Mouse (Mus musculus) ES-Bruce4 (cell line): Measurements from ENCODE around the gene Magi1. TPM values are rescaled to one million over a fixed set of nuclear protein-coding genes. Genes with fewer than 3 reads are reported as not detected.

Source experiments
- H3K27ac ChIP-seq: 2 replicates; pipeline ENCODE4 v1.5.1; 2012; ENCODE audit warnings: low read length, inconsistent platforms; ENCODE audit not compliant: insufficient read depth
- H3K27me3 ChIP-seq: 2 replicates; pipeline ENCODE4 v1.6.1; 2012; ENCODE audit warnings: mild to moderate bottlenecking, low read length, inconsistent platforms; ENCODE audit not compliant: control insufficient read depth, poor library complexity, insufficient read depth, severe bottlenecking
- H3K36me3 ChIP-seq: 2 replicates; pipeline ENCODE4 v1.6.1; 2012; ENCODE audit warnings: inconsistent platforms, mild to moderate bottlenecking, low read length, moderate library complexity; ENCODE audit not compliant: control insufficient read depth, poor library complexity, insufficient read depth, severe bottlenecking
- H3K4me1 ChIP-seq: one replicate; pipeline ENCODE4 v1.8.1; 2011; ENCODE audit warnings: low read length; ENCODE audit not compliant: control insufficient read depth, insufficient read depth
- H3K4me3 ChIP-seq: 2 replicates; pipeline ENCODE4 v1.5.1; 2011; ENCODE audit warnings: low read depth, mild to moderate bottlenecking, low read length
- H3K9ac ChIP-seq: 2 replicates; pipeline ENCODE4 v1.6.1; 2012; ENCODE audit warnings: low read depth, mild to moderate bottlenecking, inconsistent platforms; ENCODE audit not compliant: poor library complexity, severe bottlenecking
- H3K9me3 ChIP-seq: replicated peaks from 2 replicates; pipeline ENCODE4 v1.6.1; 2012; ENCODE audit warnings: mild to moderate bottlenecking, low read length, inconsistent platforms; ENCODE audit not compliant: control insufficient read depth, poor library complexity, insufficient read depth, severe bottlenecking
- CTCF ChIP-seq: IDR thresholded peaks from one replicate; pipeline ENCODE4 v1.8.1; 2011; ENCODE audit warnings: low read depth, low read length
- EP300 ChIP-seq: IDR thresholded peaks from 2 replicates; pipeline ENCODE4 v1.6.1; 2011; ENCODE audit warnings: low read depth, low read length; ENCODE audit not compliant: insufficient read depth
- POLR2A ChIP-seq: IDR thresholded peaks from one replicate; pipeline ENCODE4 v1.8.1; 2011; ENCODE audit warnings: low read length; ENCODE audit not compliant: insufficient read depth
- polyA plus RNA-seq: library from polyadenylated mRNA; stranded (reverse); fragments of >200 nt; gene quantifications from 2 replicates; pipeline ENCODE4 v1.2.4, GENCODE M21; 2011; ENCODE audit warnings: low read depth; ENCODE audit not compliant: missing spikeins, insufficient read depth, insufficient read length

Magi1 gene
- polyA plus RNA-seq, 1 experiment: 22.4 TPM

- Histone ChIP-seq H3K27me3 (no peaks in the 10 kb centered on the region; the same call in 1 of the 2 replicates), H3K9me3 (peaks cover 4% of the 10 kb centered on the region), H3K4me3 (no peak overlapping the region), H3K4me1 (no peaks in the 10 kb centered on the region), H3K36me3 (no peaks in the 10 kb centered on the region), H3K9ac (no peak overlapping the region), H3K27ac (no peak overlapping the region)
- TF ChIP-seq CTCF (no peak), POLR2A (no peak), EP300 (no peak)
These were observed 18.1 kb upstream of the Magi1 start for GRCm38 (mm10) chr6:94301804-94302203.

DNA sequence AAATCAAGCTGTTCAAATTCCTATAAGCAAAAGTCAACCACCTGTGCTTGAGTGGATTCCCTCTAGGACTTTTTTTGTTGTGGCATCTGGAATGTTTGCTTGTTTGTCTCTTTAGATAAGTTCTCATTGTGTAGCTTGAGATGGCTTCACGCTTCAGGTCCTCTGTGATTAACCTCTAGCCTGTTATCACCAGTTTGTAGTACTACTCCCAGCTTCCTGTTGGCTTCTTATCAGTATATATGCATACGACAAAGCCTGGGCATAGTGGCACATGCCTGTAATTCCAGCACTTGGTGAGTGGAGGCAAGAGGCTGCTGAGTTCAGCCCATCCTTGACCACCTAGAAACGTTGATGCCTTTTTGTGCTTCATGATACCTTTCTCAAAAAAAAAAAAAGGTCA, 16.8 kb upstream of the Magi1 start:
- no peaks in the 10 kb centered on the region; the same call in 1 of the 2 replicates for H3K27me3 ChIP-seq
- H3K27ac ChIP-seq: no peak overlapping the region
- no peaks in the 10 kb centered on the region for H3K36me3 ChIP-seq
- TF ChIP-seq EP300: no peak
- no peak for TF ChIP-seq CTCF
- no peak for TF ChIP-seq POLR2A
- H3K9me3 ChIP-seq: peaks cover 4% of the 10 kb centered on the region
- H3K4me1 ChIP-seq: no peaks in the 10 kb centered on the region
- no peak overlapping the region for H3K9ac ChIP-seq
- H3K4me3 ChIP-seq: no peak overlapping the region

DNA sequence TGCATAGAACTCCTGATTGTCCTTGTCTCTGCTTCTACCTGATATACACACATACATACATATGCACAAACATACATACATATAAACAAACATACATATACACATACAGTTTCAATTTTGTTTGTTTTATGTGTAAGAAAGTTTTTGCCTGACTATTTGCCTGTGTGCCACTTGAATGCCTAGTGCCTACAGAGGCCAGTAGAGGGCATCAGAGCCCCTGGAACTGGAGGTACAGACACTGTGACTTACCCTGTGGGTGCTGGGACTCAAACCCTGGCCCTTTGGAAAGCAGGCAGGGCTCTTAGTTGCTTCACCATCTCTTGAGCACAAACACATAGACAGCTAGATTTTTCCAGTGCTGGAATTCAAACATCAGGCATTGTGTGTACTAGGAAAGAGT, 3.7 kb upstream of the Magi1 start:
- no peaks in the 10 kb centered on the region for H3K36me3 ChIP-seq

GRCm38 (mm10) chr6:94286555-94286954, 2.8 kb upstream of the Magi1 start:
- TF ChIP-seq CTCF (no peak), EP300 (no peak), POLR2A (no peak)
- no peak overlapping the region for H3K27ac ChIP-seq
- no peaks in the 10 kb centered on the region for H3K27me3 ChIP-seq
- no peaks in the 10 kb centered on the region for H3K36me3 ChIP-seq
- no peaks in the 10 kb centered on the region for H3K9me3 ChIP-seq
- H3K4me1 ChIP-seq: no peaks in the 10 kb centered on the region
- no peak overlapping the region for H3K4me3 ChIP-seq
- H3K9ac ChIP-seq: no peak overlapping the region

More for the DNA sequence above, 3.7 kb upstream of the Magi1 start:
- Histone ChIP-seq H3K27ac (no peak overlapping the region), H3K4me3 (no peak overlapping the region), H3K4me1 (no peaks in the 10 kb centered on the region), H3K9me3 (no peaks in the 10 kb centered on the region), H3K9ac (no peak overlapping the region), H3K27me3 (no peaks in the 10 kb centered on the region)
- TF ChIP-seq POLR2A (no peak), CTCF (peak; percentile 74)

GRCm38 (mm10) chr6:94284089-94284825, 540 bp upstream of the Magi1 start:
- Histone ChIP-seq H3K27ac (peak overlapping the region; percentile 15; the same call in 1 of the 2 replicates), H3K4me1 (no peaks in the 10 kb centered on the region), H3K36me3 (no peaks in the 10 kb centered on the region), H3K27me3 (no peaks in the 10 kb centered on the region), H3K4me3 (peak overlapping the region; percentile 88), H3K9ac (peak overlapping the region; percentile 90), H3K9me3 (no peaks in the 10 kb centered on the region)
- TF ChIP-seq CTCF (no peak), POLR2A (no peak), EP300 (no peak)

GRCm38 (mm10) chr6:94282301-94283241, 1.1 kb downstream of the Magi1 start:
- TF ChIP-seq EP300 (no peak), CTCF (peak; percentile 1)
- H3K27ac ChIP-seq: no peak overlapping the region
- no peaks in the 10 kb centered on the region for H3K4me1 ChIP-seq
- no peaks in the 10 kb centered on the region for H3K9me3 ChIP-seq
- H3K9ac ChIP-seq: peak overlapping the region; percentile 90
- H3K27me3 ChIP-seq: no peaks in the 10 kb centered on the region
- no peaks in the 10 kb centered on the region for H3K36me3 ChIP-seq
- H3K4me3 ChIP-seq: peak overlapping the region; percentile 54
